Mouse (Mus musculus): ENCODE data around the gene Ttll13. TPM values are rescaled to one million over a fixed set of nuclear protein-coding genes. Genes with fewer than 3 reads are reported as not detected.

The Ttll13 gene
- total and polyA plus RNA-seq, 3 experiments: 0.39 to 0.40 TPM; not detected in 1

- H3K9ac ChIP-seq (ENCODE audit: control insufficient read depth, low read depth, low read length, poor library complexity, severe bottlenecking): no peak overlapping the region
Measured at GRCm38 (mm10) chr7:80214459-80214858, 31.7 kb upstream of the Ttll13 start.

GRCm38 (mm10) chr7:80215398-80215797 lies 30.8 kb upstream of the Ttll13 start:
- DNase-seq (ENCODE audit: low read depth, low spot score): peak; percentile 78
- H3K27ac ChIP-seq (ENCODE audit: control insufficient read depth, low read depth, low read length): no peak overlapping the region

More at GRCm38 (mm10) chr7:80214459-80214858, 31.7 kb upstream of the Ttll13 start:
- no peaks in the 10 kb centered on the region for H3K9me3 ChIP-seq (replicated peaks; ENCODE audit: insufficient read depth, low read length)
- peaks cover 5 to 13% of the 10 kb centered on the region in 2 experiments for H3K36me3 ChIP-seq (ENCODE audit: control insufficient read depth in 1 of 2, insufficient read depth in 2 of 2, low read length in 2 of 2)
- peaks cover 10 to 17% of the 10 kb centered on the region in 2 experiments for H3K4me1 ChIP-seq (ENCODE audit: control insufficient read depth in 1 of 2, insufficient read depth in 2 of 2, low read length in 2 of 2)
- no peaks in the 10 kb centered on the region for H3K27me3 ChIP-seq (ENCODE audit: control insufficient read depth in 1 of 2, insufficient read depth in 2 of 2, low read length in 2 of 2)
- no peak overlapping the region for H3K4me3 ChIP-seq (ENCODE audit: control insufficient read depth in 1 of 2, insufficient read depth in 1 of 2, low read depth in 2 of 2, low read length in 2 of 2)
- H3K27ac ChIP-seq (ENCODE audit: control insufficient read depth, low read depth, low read length): no peak overlapping the region
- H3K79me2 ChIP-seq (ENCODE audit: control insufficient read depth, insufficient read depth, low read length, poor library complexity): peaks cover 19% of the 10 kb centered on the region
- DNase-seq (ENCODE audit: low read depth, low spot score): no peak
- TF ChIP-seq TBP (IDR thresholded peaks at IDR 0.05; ENCODE audit: low read depth, low read length) (no peak), TAL1 (IDR thresholded peaks at IDR 0.05; ENCODE audit: low read length) (no peak), POLR2A (IDR thresholded peaks at IDR 0.05; ENCODE audit: control insufficient read depth in 1 of 2, insufficient read depth in 1 of 2, low read depth in 1 of 2, low read length in 2 of 2, poor library complexity in 1 of 2) (no peak), KAT2A (conservative IDR thresholded peaks at IDR 0.05; ENCODE audit: low read depth, low read length) (no peak), MAFK (IDR thresholded peaks at IDR 0.05; ENCODE audit: borderline replicate concordance, low read depth, low read length) (no peak), USF1 (IDR thresholded peaks at IDR 0.05; ENCODE audit: low read depth, low read length) (no peak), TCF12 (IDR thresholded peaks at IDR 0.05; ENCODE audit: low read depth, low read length) (no peak), CHD1 (IDR thresholded peaks at IDR 0.05; ENCODE audit: low read depth, low read length) (no peak), RAD21 (IDR thresholded peaks at IDR 0.05; ENCODE audit: low read depth, low read length) (no peak), ELF1 (IDR thresholded peaks at IDR 0.05; ENCODE audit: low read depth, low read length) (no peak), POLR2AphosphoS5 (IDR thresholded peaks at IDR 0.05; ENCODE audit: borderline replicate concordance, low read depth, low read length) (no peak), EP300 (IDR thresholded peaks at IDR 0.05; ENCODE audit: low read depth in 1 of 2, low read length in 2 of 2) (no peak), MAX (IDR thresholded peaks at IDR 0.05; ENCODE audit: low read length) (no peak), MYB (IDR thresholded peaks at IDR 0.05; ENCODE audit: low read depth, low read length) (no peak)

More at GRCm38 (mm10) chr7:80215398-80215797, 30.8 kb upstream of the Ttll13 start:
- Histone ChIP-seq H3K4me3 (ENCODE audit: control insufficient read depth in 1 of 2, insufficient read depth in 1 of 2, low read depth in 2 of 2, low read length in 2 of 2) (no peak overlapping the region), H3K27me3 (ENCODE audit: control insufficient read depth in 1 of 2, insufficient read depth in 2 of 2, low read length in 2 of 2) (no peaks in the 10 kb centered on the region), H3K79me2 (ENCODE audit: control insufficient read depth, insufficient read depth, low read length, poor library complexity) (peaks cover 12% of the 10 kb centered on the region), H3K4me1 (ENCODE audit: control insufficient read depth in 1 of 2, insufficient read depth in 2 of 2, low read length in 2 of 2) (peaks cover 4 to 8% of the 10 kb centered on the region in 2 experiments), H3K9me3 (replicated peaks; ENCODE audit: insufficient read depth, low read length) (no peaks in the 10 kb centered on the region), H3K9ac (ENCODE audit: control insufficient read depth, low read depth, low read length, poor library complexity, severe bottlenecking) (no peak overlapping the region), H3K36me3 (ENCODE audit: control insufficient read depth in 1 of 2, insufficient read depth in 2 of 2, low read length in 2 of 2) (peaks cover 5 to 6% of the 10 kb centered on the region in 2 experiments)
- no peak for TF ChIP-seq GABPA (IDR thresholded peaks at IDR 0.05; ENCODE audit: low read depth, low read length)
- peak; percentile 89 for TF ChIP-seq SMC3 (IDR thresholded peaks at IDR 0.05; ENCODE audit: low read depth, low read length)
- 0 out of 2 replicates have a peak, but pooled peaks have one; percentile 22 for TF ChIP-seq SIN3A (IDR thresholded peaks at IDR 0.05; ENCODE audit: low read length)
- peak; percentile 74 for TF ChIP-seq ZC3H11A (IDR thresholded peaks at IDR 0.05; ENCODE audit: low read depth, low read length)
- peak; percentile 65 for TF ChIP-seq RAD21 (IDR thresholded peaks at IDR 0.05; ENCODE audit: low read depth, low read length)
- TF ChIP-seq MXI1 (IDR thresholded peaks at IDR 0.05; ENCODE audit: low read depth, low read length): 0 out of 2 replicates have a peak, but pooled peaks have one; percentile 25
- TF ChIP-seq EP300 (IDR thresholded peaks at IDR 0.05; ENCODE audit: low read depth in 1 of 2, low read length in 2 of 2): no peak
- TF ChIP-seq POLR2A (IDR thresholded peaks at IDR 0.05; ENCODE audit: control insufficient read depth in 1 of 2, insufficient read depth in 1 of 2, low read depth in 1 of 2, low read length in 2 of 2, poor library complexity in 1 of 2): no peak
- peak; percentile 77 to 92 (median 84) for TF ChIP-seq CTCF (IDR thresholded peaks at IDR 0.05 in 2 of 3, conservative IDR thresholded peaks at IDR 0.05 in 1 of 3; ENCODE audit: control insufficient read depth in 1 of 3, insufficient read depth in 1 of 3, low read depth in 2 of 3, low read length in 3 of 3, poor library complexity in 1 of 3, severe bottlenecking in 1 of 3)
- TF ChIP-seq USF1 (IDR thresholded peaks at IDR 0.05; ENCODE audit: low read depth, low read length): no peak

All from MEL (cell line).